Mouse (Mus musculus): ENCODE data around the gene Mef2c. TPM values are rescaled to one million over a fixed set of nuclear protein-coding genes. Genes with fewer than 3 reads are reported as not detected.

The Mef2c gene
- polyA plus RNA-seq, 1 experiment from 2014 or later, result 27.1 TPM

DNA sequence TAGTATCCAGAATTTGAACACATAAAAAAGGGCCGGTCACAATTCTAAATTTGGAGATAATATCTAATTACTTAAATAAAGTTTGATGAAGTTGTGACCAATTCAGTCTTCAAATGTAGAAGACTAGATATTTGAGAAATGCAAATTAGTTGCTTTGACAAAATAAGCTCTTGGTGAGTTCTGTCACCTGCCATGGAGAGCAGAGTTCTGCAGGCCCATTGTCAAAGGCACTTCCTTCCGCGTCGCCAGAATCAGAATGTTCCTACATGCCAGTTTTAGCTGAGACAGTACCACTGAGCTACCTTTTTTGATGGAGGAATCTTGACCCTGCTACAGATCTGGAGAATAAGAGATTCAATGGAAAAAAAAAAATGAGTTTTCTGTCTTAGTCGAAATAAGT, 77.0 kb downstream of the Mef2c start:
- H3K4me1 ChIP-seq, result no peaks in the 10 kb centered on the region
- no peak for ATAC-seq (replicated peaks)
- no peak overlapping the region for H3K9ac ChIP-seq
- H3K4me2 ChIP-seq, result no peak overlapping the region
- H3K36me3 ChIP-seq (replicated peaks), result no peaks in the 10 kb centered on the region
- no peak overlapping the region for H3K4me3 ChIP-seq
- H3K9me3 ChIP-seq, result no peaks in the 10 kb centered on the region
- 86% methylated on average over 5 of the region's 5 CpGs for WGBS
- no peak overlapping the region for H3K27ac ChIP-seq
- H3K27me3 ChIP-seq (replicated peaks), result no peaks in the 10 kb centered on the region

DNA sequence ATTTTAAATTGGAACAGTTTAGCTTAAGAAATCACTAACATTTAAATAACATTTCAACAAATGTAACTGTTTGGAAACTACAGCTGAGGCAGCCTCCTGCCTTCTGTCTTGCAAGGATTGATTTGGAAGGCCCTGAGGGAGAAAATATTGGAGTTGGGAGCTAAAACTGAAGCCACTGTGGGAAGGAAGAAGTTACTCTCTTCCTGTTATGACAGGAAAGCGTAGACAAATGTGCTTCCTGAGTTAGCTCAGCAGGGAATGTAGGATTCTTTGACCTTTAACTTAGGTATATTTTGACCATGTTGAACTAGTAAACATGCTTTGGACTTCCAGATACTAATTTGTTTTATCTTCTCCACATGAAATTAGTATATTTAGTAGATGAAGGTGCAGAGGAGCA, 78.7 kb downstream of the Mef2c start:
- H3K36me3 ChIP-seq (replicated peaks), result no peaks in the 10 kb centered on the region
- H3K4me1 ChIP-seq, result no peaks in the 10 kb centered on the region
- no peak overlapping the region for H3K27ac ChIP-seq
- ATAC-seq (replicated peaks), result no peak
- no peak overlapping the region for H3K4me2 ChIP-seq
- no peaks in the 10 kb centered on the region for H3K9me3 ChIP-seq
- no peak overlapping the region for H3K4me3 ChIP-seq
- H3K27me3 ChIP-seq (replicated peaks), result no peaks in the 10 kb centered on the region
- no peak overlapping the region for H3K9ac ChIP-seq
- 97% methylated on average over 1 of the region's 1 CpGs for WGBS

DNA sequence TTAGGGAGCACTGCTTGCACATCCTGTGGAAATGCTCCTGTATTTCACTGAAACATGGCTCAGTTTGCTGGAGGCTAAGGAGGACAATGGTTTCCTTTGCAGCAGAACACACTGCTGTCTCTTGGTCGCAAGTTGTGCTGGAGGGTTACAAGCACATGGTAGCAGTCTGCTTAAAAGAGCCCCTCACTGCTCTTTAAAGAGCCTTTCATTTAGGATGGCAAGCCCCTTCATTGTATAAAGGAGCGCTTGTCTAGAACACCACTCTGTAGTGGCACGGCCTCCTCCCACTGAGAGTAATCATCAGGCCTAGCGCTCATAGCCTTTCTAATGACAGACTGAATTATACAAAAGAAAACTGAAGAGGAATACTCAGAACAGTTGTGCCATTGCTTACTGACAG, 80.0 kb downstream of the Mef2c start:
- H3K36me3 ChIP-seq (replicated peaks), result no peaks in the 10 kb centered on the region
- no peak overlapping the region for H3K4me2 ChIP-seq
- no peak overlapping the region for H3K4me3 ChIP-seq
- H3K27ac ChIP-seq, result no peak overlapping the region
- no peaks in the 10 kb centered on the region for H3K4me1 ChIP-seq
- no peak for ATAC-seq (replicated peaks)
- no peaks in the 10 kb centered on the region for H3K9me3 ChIP-seq
- H3K27me3 ChIP-seq (replicated peaks), result no peaks in the 10 kb centered on the region
- H3K9ac ChIP-seq, result no peak overlapping the region
- WGBS, result 45% methylated on average over 4 of the region's 4 CpGs

DNA sequence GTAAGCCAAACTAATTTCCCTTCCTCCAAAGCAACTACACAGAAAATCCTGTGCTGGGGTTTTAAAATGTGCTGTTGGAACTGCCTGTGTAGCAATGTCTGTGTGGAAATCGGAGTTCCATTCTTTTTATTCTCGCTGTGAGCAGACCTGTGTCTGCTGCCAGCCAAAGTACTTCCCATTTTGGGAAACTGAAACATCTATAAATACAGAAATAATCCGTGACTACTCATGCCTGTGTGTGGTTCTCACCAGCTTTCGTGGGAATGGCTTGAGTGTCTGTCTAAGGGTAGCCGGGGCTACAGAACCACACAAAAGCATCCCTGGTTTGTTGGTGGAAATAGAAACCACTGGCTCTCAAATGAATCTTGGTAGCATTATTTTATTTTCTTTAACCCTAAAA, 81.5 kb downstream of the Mef2c start:
- ATAC-seq (replicated peaks), result no peak
- Histone ChIP-seq H3K9me3 (no peaks in the 10 kb centered on the region), H3K27ac (no peak overlapping the region), H3K4me2 (no peak overlapping the region), H3K4me1 (no peaks in the 10 kb centered on the region), H3K27me3 (replicated peaks) (no peaks in the 10 kb centered on the region), H3K36me3 (replicated peaks) (no peaks in the 10 kb centered on the region), H3K9ac (no peak overlapping the region), H3K4me3 (no peak overlapping the region)
- 83% methylated on average over 5 of the region's 5 CpGs for WGBS

DNA sequence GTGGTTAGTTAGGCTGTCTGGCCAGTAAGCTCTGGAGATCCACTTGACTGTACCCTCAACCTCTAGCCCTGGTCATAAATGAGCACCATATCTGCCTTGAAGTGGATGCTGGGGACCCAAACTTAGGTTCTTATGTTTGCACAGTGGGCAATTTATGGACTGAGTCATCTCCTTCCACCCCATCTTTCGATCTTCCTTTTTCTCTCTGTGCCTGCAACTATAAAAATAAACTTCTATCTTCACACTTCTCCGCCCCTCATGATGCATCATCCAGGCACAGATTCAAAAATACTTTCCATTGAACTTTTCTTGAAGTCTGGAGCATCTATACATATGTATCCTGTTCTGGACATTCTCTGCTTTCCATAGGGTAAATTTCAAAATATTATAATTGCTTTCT, 84.4 kb downstream of the Mef2c start:
- Histone ChIP-seq H3K4me2 (no peak overlapping the region), H3K9ac (no peak overlapping the region), H3K27me3 (replicated peaks) (no peaks in the 10 kb centered on the region), H3K36me3 (replicated peaks) (no peaks in the 10 kb centered on the region), H3K4me1 (no peaks in the 10 kb centered on the region), H3K9me3 (no peaks in the 10 kb centered on the region), H3K27ac (no peak overlapping the region), H3K4me3 (no peak overlapping the region)
- no peak for ATAC-seq (replicated peaks)
- WGBS, result 91% methylated on average over 2 of the region's 2 CpGs

DNA sequence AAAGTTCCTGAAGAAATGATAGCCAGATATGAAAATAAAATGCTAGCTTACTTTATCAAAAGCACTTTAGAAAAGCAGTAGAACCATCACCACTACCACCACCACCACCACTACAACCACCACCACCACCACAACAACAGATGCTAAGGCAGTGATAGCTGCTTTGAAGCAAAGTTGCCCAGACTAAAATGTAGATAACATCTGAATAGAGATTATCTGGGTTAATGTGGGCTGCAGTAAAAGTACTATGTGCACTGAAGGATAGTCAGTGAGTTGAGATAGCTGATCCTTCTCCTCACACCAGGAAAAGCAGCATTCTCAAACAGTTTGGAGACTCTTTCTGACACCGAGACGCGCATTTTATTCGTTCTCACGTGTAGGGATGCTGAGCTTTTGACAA, 87.1 kb downstream of the Mef2c start:
- no peaks in the 10 kb centered on the region for H3K4me1 ChIP-seq
- no peaks in the 10 kb centered on the region for H3K36me3 ChIP-seq (replicated peaks)
- H3K4me2 ChIP-seq, result no peak overlapping the region
- H3K9ac ChIP-seq, result no peak overlapping the region
- WGBS, result 93% methylated on average over 5 of the region's 5 CpGs
- no peak for ATAC-seq (replicated peaks)
- no peaks in the 10 kb centered on the region for H3K27me3 ChIP-seq (replicated peaks)
- H3K9me3 ChIP-seq, result no peaks in the 10 kb centered on the region
- H3K4me3 ChIP-seq, result no peak overlapping the region
- H3K27ac ChIP-seq, result no peak overlapping the region

DNA sequence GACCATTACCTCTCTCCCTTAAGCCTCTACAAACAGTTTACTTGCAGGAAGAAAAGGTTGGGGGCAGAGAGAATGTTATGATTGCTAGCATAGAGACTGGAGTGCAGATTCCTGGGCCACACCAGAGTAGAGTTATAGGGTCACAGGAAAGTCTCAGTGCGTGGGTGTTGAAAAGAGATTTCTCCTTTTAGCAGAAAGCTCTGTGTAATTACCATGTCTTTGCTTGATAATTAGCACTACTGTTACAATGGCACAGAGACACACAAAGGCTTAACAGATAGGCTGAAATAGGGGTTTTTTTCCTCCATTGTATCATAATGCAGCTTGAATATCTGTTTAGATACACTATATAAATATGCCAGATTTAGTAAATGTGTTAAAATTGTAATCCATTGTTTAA, 91.6 kb downstream of the Mef2c start:
- Histone ChIP-seq H3K27ac (no peak overlapping the region), H3K4me1 (no peaks in the 10 kb centered on the region), H3K27me3 (replicated peaks) (no peaks in the 10 kb centered on the region), H3K9ac (no peak overlapping the region), H3K4me2 (no peak overlapping the region), H3K9me3 (no peaks in the 10 kb centered on the region), H3K4me3 (no peak overlapping the region), H3K36me3 (replicated peaks) (no peaks in the 10 kb centered on the region)
- no peak for ATAC-seq (replicated peaks)
- 26% methylated on average over 1 of the region's 1 CpGs for WGBS

DNA sequence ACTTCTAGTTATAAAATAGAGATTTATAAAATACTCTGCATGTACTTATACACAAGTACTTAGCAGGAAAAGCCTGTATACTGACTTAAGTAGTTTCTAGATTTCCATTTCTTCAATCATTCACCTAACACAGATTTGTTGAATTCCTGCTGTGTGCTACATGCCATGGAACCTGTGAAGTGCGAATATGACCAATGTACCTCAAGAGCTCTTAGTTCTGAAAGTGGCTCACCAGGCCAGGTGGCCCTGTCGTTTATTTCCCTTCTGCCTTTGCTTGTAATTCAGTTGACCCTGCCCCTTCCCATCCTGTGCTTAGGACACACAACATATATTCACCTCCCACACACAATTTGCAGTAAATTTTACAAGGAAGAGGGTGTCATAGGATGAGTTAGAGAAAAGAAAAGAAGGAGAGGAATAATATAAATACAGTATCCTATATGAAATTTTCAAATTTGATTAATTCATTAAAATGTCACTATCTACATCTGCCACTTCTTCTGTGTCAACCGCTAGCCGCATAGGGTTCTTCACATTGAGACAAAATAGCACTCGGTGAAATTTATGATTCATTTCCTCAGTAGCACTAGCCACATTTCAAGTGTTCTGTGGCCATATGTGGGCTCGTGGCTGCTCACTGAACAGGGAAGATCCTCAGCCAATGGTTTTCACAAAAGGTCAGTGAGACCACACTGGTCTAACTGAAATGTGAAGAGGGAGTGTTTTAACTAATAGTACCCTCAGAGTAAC, 93.3 kb downstream of the Mef2c start:
- H3K27me3 ChIP-seq (replicated peaks), result no peaks in the 10 kb centered on the region
- H3K9me3 ChIP-seq, result no peaks in the 10 kb centered on the region
- H3K4me3 ChIP-seq, result no peak overlapping the region
- H3K4me2 ChIP-seq, result no peak overlapping the region
- no peak overlapping the region for H3K27ac ChIP-seq
- H3K4me1 ChIP-seq, result no peaks in the 10 kb centered on the region
- 89% methylated on average over 6 of the region's 6 CpGs for WGBS
- no peak overlapping the region for H3K9ac ChIP-seq
- H3K36me3 ChIP-seq (replicated peaks), result no peaks in the 10 kb centered on the region
- no peak for ATAC-seq (replicated peaks)

DNA sequence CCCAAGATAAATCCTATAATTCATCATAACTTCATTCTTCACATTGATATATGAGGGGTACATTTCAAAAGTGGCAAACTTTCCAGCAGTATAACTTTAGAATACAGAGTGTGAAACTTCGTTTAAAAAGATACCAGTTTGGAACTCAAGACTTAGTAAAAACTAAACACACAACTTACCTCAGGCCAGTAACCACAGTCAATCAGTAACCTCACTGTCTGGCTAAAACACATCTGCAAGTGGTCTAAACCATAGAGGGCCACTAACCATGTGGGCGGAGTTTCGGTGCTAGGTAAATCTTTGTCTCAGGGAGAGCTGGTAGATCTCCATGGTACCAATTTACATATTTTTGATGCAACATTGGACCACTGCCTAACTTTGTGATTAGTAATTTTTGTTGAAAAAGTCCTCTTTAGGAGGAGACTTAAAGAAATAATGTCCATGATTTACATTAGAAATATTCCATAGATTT, 93.9 kb downstream of the Mef2c start:
- no peak for ATAC-seq (replicated peaks)
- Histone ChIP-seq H3K4me1 (no peaks in the 10 kb centered on the region), H3K9me3 (no peaks in the 10 kb centered on the region), H3K9ac (no peak overlapping the region), H3K4me3 (no peak overlapping the region), H3K4me2 (no peak overlapping the region), H3K27ac (no peak overlapping the region), H3K27me3 (replicated peaks) (no peaks in the 10 kb centered on the region), H3K36me3 (replicated peaks) (no peaks in the 10 kb centered on the region)
- 97% methylated on average over 3 of the region's 3 CpGs for WGBS

DNA sequence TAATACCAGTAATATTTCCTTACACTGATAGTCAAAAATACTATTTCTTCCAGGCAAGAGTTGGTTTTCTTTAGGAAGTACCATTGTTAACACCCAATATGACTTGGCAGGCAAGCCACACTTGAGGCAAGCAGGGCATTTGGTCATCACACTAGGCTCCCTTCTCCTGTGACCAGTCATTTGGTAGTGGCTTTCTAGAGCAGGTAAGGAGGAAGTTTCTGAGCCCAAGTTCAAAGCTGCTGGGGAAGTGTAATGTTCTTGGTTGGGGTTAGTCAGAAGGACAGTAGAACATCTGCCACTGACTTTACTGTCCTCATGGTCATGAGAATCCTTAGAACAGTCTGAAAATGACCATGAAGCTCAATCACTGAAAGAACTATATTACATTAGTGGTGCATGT, 96.5 kb downstream of the Mef2c start:
- Histone ChIP-seq H3K4me3 (no peak overlapping the region), H3K4me1 (peaks cover 9% of the 10 kb centered on the region), H3K9me3 (no peaks in the 10 kb centered on the region), H3K36me3 (replicated peaks) (no peaks in the 10 kb centered on the region), H3K27me3 (replicated peaks) (no peaks in the 10 kb centered on the region), H3K4me2 (no peak overlapping the region), H3K27ac (no peak overlapping the region), H3K9ac (no peak overlapping the region)
- no peak for ATAC-seq (replicated peaks)

DNA sequence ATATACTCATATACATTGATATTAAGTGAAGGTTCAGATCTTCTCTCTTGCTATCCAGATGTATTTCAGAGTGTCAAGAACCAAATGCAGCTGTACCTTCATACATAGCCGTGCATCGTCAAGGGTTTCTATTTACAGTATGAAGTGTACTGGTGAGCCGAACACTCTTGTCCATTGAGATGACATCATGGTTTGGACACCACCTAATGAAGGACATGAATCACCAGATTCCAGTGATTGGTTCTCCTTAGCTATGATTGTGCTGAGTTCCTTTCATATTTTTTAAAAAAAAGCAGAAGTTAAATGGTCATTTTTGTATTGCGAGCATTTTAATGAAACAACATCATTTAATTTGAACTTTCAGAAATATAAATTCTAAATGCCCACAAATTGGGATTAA, 97.9 kb downstream of the Mef2c start:
- Histone ChIP-seq H3K4me3 (no peak overlapping the region), H3K4me2 (no peak overlapping the region), H3K9ac (no peak overlapping the region), H3K36me3 (replicated peaks) (no peaks in the 10 kb centered on the region), H3K9me3 (no peaks in the 10 kb centered on the region), H3K27ac (no peak overlapping the region), H3K27me3 (replicated peaks) (no peaks in the 10 kb centered on the region), H3K4me1 (peaks cover 9% of the 10 kb centered on the region)
- no peak for ATAC-seq (replicated peaks)
- WGBS, result 98% methylated on average over 4 of the region's 4 CpGs

DNA sequence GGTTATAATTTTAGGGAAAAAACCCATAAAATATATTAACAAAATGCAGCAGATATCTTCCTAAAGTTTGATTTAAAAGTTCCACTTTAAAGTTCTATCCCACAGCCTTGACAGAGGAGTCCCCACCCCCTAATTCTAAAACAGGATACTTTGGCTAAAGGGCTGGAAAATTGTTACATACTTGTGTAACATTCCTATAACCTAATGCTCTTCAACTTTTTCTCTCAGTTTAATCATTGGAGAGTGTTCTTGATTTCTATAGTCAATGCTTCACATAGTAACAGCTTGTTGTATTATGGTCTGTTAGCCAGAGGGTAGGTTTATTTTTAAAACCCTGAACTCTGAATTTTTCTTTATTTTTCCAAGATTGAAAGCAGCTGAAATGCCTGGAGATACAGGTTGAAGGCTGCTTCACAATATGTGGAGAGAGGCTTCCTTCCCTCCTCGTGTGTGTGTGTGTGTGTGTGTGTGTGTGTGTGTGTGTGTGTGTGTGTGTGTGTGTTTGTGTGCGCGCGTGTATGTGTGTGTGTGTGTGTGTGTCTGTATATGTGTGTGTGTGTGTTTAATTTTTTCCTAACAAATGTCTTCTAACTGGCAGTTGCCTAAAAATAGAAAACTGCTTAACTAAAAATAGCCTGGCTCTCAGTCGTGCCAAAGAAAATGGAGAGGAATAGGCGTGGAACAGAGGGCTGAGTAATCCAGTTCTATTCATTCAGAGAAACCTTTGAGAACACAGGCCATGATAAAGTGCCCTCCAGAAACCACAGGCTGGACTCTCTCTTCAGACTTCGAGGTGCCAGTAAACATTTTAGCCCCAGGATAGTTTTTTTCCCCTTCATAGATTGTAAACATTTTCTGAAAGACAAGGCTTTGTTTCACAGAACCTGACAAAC, 99.8 kb downstream of the Mef2c start:
- H3K9me3 ChIP-seq, result no peaks in the 10 kb centered on the region
- WGBS, result 39% methylated on average over 7 of the region's 7 CpGs
- H3K27ac ChIP-seq, result no peak overlapping the region
- H3K27me3 ChIP-seq (replicated peaks), result no peaks in the 10 kb centered on the region
- H3K4me2 ChIP-seq, result no peak overlapping the region
- H3K4me3 ChIP-seq, result no peak overlapping the region
- H3K9ac ChIP-seq, result no peak overlapping the region
- H3K36me3 ChIP-seq (replicated peaks), result no peaks in the 10 kb centered on the region
- peaks cover 17% of the 10 kb centered on the region for H3K4me1 ChIP-seq
- ATAC-seq (replicated peaks), result peak; percentile 30; the same call in 1 of the 2 replicates

DNA sequence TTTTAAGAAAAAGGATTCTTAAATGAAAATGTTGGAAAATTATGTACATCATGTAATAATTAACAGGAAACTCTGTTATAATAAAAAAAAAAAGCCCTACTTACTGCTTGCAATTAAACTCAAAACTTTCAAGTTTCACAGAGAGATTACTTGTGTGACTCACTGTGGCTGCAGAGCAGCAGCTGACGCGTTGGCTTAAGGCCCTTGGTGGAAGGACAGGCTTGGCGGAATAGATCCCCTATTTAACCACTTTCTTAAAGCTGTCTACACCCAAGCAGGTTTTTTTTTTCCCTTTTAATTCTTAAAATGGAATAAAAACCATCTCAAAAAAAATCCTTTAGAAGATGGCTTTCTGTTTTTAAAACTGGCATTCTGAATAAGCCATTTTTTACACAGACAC, 100.5 kb downstream of the Mef2c start:
- Histone ChIP-seq H3K9ac (no peak overlapping the region), H3K4me3 (no peak overlapping the region), H3K27ac (no peak overlapping the region), H3K36me3 (replicated peaks) (no peaks in the 10 kb centered on the region), H3K4me1 (peaks cover 17% of the 10 kb centered on the region), H3K9me3 (no peaks in the 10 kb centered on the region), H3K4me2 (no peak overlapping the region), H3K27me3 (replicated peaks) (no peaks in the 10 kb centered on the region)
- 0 out of 2 replicates have a peak, but pooled peaks have one; percentile 57 for ATAC-seq (replicated peaks)
- 19% methylated on average over 3 of the region's 3 CpGs for whole genome bisulfite sequencing
